Mouse (Mus musculus) urinary bladder, postnatal 25 days (tissue): ENCODE data around the gene Ppp2r5a.
"Not testable (repeated sequence)": the region's sequence is repeated elsewhere in the genome, so short reads cannot be mapped to it uniquely, and the experiment has no call there.

Experiments
- DNase-seq: peaks from one replicate; pipeline ENCODE4 v3.0.0; 2022; ENCODE audit warnings: low spot score

The Ppp2r5a gene

GRCm38 (mm10) chr1:191403074-191403473 lies at the start of gene Ppp2r5a:
TSS of gene Ppp2r5a (minus strand) at chr1:191403272.
- no peak for DNase-seq

- DNase-seq: no peak
These were observed 47.5 kb upstream of the Ppp2r5a start for GRCm38 (mm10) chr1:191450614-191451013.

- DNase-seq: no peak
These were observed 46.5 kb upstream of the Ppp2r5a start for GRCm38 (mm10) chr1:191449537-191449936.

- no peak for DNase-seq
These were observed 44.4 kb upstream of the Ppp2r5a start for GRCm38 (mm10) chr1:191447391-191448016.

GRCm38 (mm10) chr1:191446307-191446706 lies 43.2 kb upstream of the Ppp2r5a start:
- DNase-seq: no peak

GRCm38 (mm10) chr1:191445831-191446258 lies 42.8 kb upstream of the Ppp2r5a start:
- no peak for DNase-seq

GRCm38 (mm10) chr1:191445401-191445800 lies 42.3 kb upstream of the Ppp2r5a start:
- no peak for DNase-seq

- DNase-seq: no peak
These were observed 41.4 kb upstream of the Ppp2r5a start for GRCm38 (mm10) chr1:191444467-191444866.

GRCm38 (mm10) chr1:191439011-191439410 lies 35.9 kb upstream of the Ppp2r5a start:
- no peak for DNase-seq

GRCm38 (mm10) chr1:191438546-191438945 lies 35.5 kb upstream of the Ppp2r5a start:
- DNase-seq: no peak

GRCm38 (mm10) chr1:191436647-191437046 lies 33.6 kb upstream of the Ppp2r5a start:
- DNase-seq: no peak

GRCm38 (mm10) chr1:191435359-191435758 lies 32.3 kb upstream of the Ppp2r5a start:
- peak; percentile 50 for DNase-seq

GRCm38 (mm10) chr1:191432531-191432930 lies 29.5 kb upstream of the Ppp2r5a start:
- no peak for DNase-seq

- DNase-seq: no peak
These were observed 29.0 kb upstream of the Ppp2r5a start for GRCm38 (mm10) chr1:191432023-191432422.

- no peak for DNase-seq
These were observed 27.0 kb upstream of the Ppp2r5a start for GRCm38 (mm10) chr1:191430121-191430520.

- no peak for DNase-seq
These were observed 22.8 kb upstream of the Ppp2r5a start for GRCm38 (mm10) chr1:191425884-191426283.

- DNase-seq: no peak
These were observed 20.1 kb upstream of the Ppp2r5a start for GRCm38 (mm10) chr1:191423201-191423600.

- DNase-seq: not testable (repeated sequence)
These were observed 19.6 kb upstream of the Ppp2r5a start for GRCm38 (mm10) chr1:191422714-191423113.

GRCm38 (mm10) chr1:191422164-191422563 lies 19.1 kb upstream of the Ppp2r5a start:
- no peak for DNase-seq

GRCm38 (mm10) chr1:191421426-191421999 lies 18.4 kb upstream of the Ppp2r5a start:
- no peak for DNase-seq

- no peak for DNase-seq
These were observed 17.9 kb upstream of the Ppp2r5a start for GRCm38 (mm10) chr1:191420930-191421404.

- no peak for DNase-seq
These were observed 17.1 kb upstream of the Ppp2r5a start for GRCm38 (mm10) chr1:191419991-191420751.

GRCm38 (mm10) chr1:191419421-191419820 lies 16.3 kb upstream of the Ppp2r5a start:
- no peak for DNase-seq
